Mouse (Mus musculus) gastrocnemius, postnatal 36 days (tissue): Measurements from ENCODE around the gene Rbms3. TPM values are rescaled to one million over a fixed set of nuclear protein-coding genes. Genes with fewer than 3 reads are reported as not detected.

Experiments
- DNase-seq, 2 experiments: peaks; one replicate each; pipeline ENCODE4 v3.0.0; 2022
- intact Hi-C: fragments of 180-260 bp; cut with DNase I; formaldehyde crosslinking; loops from one replicate; pipeline ENCODE4 v1.15.1; 2025
- long read RNA-seq, 2 experiments: library from polyadenylated mRNA; stranded (forward); transcript quantifications; one replicate each; pipeline ENCODE4 v2.0.0; 2021
- total RNA-seq, 2 experiments: library from RNA; stranded (reverse); gene quantifications; 2 replicates each; pipeline ENCODE4 v1.2.3; 2021

Gene Rbms3
- 1 to 10 TPM; 7.3 to 7.8 TPM for total RNA-seq
- long read RNA-seq, experiment 1, partial matches to known transcripts = 0 of 2 reads
- long read RNA-seq, experiment 1, other reads (novel, unspliced or antisense) = 2 of 2 reads
- long read RNA-seq, experiment 2 = 0 reads

GRCm38 (mm10) chr9:117629771-117630170 lies at the start of gene Rbms3:
TSS of gene Rbms3 (minus strand) at chr9:117629913.
- no peak for DNase-seq
- intact Hi-C loops = no loop called here

- DNase-seq = no peak
- intact Hi-C loops = no loop called here
Observed at GRCm38 (mm10) chr9:117673311-117673710, 43.6 kb upstream of the Rbms3 start.

- intact Hi-C loops = no loop called here
- no peak for DNase-seq
Observed at GRCm38 (mm10) chr9:117654626-117655025, 24.9 kb upstream of the Rbms3 start.

- intact Hi-C loops = no loop called here
Observed at GRCm38 (mm10) chr9:117653641-117654040, 23.9 kb upstream of the Rbms3 start.

DNA sequence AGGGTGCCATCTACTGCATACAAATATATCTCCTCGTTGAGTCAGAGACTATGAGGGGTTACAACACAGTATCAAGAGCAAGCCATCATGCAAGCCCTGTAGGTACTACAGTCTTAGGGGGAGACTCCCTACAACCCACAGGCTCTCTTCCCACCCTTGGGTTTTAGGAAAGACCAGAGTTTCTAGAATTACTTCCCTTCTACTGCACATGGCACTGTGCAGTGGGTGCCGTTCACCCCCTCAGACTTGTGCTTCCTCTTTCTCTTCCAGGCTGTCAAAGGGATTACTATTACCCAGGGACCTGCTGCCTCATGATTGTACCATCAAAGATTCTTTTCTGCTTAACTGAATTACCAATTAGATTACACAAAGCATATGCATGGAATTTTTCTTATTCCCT lies 16.4 kb upstream of the Rbms3 start:
- intact Hi-C loops = no loop called here

More at GRCm38 (mm10) chr9:117653641-117654040, 23.9 kb upstream of the Rbms3 start:
- DNase-seq = no peak

DNA sequence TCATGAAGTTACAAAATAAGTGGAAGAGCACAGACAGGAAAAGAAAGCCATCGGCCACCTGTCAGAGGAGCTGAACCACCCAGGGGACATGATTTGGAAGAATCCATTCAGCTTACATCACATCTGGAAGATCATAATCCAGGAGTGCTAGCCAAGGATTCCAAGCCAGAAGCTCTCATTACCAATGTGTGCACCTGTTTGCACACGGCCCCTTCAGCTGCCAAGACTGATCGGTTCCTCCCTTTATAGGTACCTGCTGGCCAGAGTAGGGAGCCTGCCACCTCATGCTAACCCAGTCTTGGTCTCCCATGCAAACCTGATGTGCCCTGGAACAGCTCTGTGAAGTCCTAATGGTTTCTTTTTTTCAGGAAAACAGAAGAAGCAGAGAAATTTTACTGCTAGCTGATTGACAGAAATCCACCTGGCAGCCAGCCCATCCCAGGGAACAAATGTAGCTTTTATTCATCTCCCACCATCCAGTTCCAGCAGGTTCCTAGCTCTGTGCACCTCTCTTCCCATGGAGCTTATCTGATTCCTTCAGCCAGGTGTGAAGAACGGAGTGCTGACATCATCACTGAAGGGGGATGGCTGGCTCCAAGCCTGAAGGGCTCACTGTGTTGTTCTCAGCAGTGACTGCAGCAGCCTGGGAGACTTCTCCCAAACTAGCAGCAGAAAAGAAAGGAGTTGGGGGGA lies 11.5 kb upstream of the Rbms3 start:
- DNase-seq = no peak
- intact Hi-C loops = no loop called here

More for the DNA sequence above, 16.4 kb upstream of the Rbms3 start:
- no peak for DNase-seq

GRCm38 (mm10) chr9:117638623-117639185 lies 9.0 kb upstream of the Rbms3 start:
- intact Hi-C loops = no loop called here
- no peak for DNase-seq

GRCm38 (mm10) chr9:117636492-117636891 lies 6.8 kb upstream of the Rbms3 start:
- intact Hi-C loops = no loop called here
- no peak for DNase-seq

- intact Hi-C loops = no loop called here
- DNase-seq = no peak
Observed at GRCm38 (mm10) chr9:117627173-117627572, 2.5 kb downstream of the Rbms3 start.

DNA sequence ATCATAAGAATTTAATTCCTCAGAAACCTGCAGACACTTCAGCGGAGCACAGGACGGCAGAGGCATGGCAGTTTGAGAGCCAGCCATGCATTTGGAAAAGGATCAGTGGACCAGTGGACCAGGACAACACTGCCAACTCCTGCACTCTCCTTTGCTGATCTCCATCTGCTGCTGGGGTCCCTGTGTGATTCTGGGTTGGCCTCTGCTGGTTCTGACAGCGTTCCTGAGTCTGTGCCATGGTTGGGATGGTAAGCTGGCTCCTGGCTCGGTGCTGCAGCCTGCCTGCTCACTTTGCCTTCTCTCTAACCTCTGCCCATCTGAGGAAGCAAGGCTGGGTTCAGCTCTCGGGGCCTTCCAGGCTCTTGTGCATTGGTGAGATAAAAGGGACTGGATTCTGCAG lies 28.9 kb downstream of the Rbms3 start:
- no peak for DNase-seq
- intact Hi-C loops = no loop called here

DNA sequence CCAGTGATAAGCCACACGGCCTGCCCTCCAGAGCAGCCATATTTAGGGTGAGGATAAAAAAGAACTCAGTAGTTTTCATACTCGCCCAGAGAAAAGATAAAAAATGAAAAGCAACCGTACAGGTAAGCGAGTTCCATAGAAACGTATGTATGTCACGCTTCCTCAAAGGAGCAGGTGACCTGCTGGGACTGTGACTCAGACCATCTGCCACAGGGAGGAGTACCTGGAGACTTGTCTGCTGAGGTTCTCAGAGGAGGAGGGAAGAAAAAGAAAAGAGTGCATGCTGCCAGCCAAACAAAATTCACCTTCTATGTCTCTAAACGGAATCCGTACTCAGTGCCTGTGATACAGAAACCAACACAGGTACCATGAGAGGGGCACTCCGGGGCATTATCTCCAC lies 30.4 kb downstream of the Rbms3 start:
- intact Hi-C loops = no loop called here
- no peak for DNase-seq

DNA sequence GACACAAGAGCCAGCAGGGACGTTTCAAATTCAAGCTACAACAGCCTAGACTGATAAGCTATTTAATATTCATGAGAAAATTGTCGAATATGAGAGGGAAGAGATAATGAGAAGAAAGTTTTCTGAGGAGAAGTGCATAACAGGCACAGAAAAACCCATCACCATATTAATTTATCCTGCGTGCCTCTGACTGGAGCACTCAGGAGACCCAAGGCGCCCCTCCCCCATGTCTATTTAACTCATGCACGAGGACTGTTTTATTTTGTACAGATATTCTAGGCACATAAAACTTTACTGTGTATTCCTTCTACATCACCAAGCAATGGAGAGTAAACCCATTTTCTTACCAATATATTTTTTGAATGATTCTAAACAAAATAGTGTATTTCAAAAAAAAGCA lies 33.6 kb downstream of the Rbms3 start:
- intact Hi-C loops = no loop called here

DNA sequence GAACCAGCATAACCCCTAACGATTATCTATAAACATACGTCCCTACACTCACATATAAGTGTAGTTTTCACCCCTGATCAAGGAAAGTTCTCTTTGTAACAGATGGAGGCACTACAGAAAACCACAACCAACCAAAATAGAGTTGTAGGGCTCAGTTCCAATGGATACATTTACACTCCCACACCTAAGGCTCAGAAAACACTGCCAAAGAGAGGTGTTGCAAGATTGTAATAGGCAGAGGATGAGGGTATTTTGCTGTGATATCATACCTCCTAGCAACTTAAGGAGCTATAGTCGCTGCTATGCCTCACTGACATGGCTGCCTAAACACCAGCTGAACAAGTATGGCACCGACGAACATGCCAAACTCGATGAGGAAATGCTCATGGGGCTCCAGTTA lies 44.4 kb downstream of the Rbms3 start:
- DNase-seq = no peak
- intact Hi-C loops = no loop called here

More for the DNA sequence above, 33.6 kb downstream of the Rbms3 start:
- DNase-seq = no peak

- no peak for DNase-seq
- intact Hi-C loops = no loop called here
Observed at GRCm38 (mm10) chr9:117583638-117584037, 46.1 kb downstream of the Rbms3 start.

GRCm38 (mm10) chr9:117582591-117582990 lies 47.1 kb downstream of the Rbms3 start:
- intact Hi-C loops = no loop called here
- no peak for DNase-seq

DNA sequence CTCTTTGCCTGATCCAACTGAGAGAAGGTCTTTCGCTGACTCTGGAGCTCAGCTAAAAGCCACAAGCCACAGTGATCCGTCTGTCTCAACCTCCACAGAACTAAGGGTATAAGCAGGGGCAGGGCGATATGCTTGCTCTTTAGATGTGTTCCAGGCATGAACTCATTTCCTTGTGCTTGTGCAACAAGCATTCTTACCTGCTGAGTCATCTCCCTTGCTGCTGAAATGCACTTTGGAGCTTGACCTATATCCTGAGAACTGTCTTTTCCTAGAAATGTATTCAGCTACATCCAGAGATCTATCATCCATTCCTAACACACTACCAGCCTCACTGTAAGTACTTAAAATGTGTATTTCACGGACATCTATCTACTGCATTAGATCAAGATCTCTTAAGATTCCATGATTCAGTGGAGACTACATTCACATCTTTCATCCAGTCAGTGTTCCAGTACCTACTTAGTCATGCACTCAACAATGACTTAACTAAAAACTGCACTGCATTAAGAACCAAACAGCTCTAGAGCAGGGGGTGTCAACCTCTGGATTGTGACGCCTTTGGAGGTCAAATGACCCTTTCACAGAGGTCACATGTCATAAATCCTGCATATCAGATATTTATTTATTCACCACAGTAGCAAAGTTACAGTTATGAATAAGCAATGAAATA lies 58.4 kb downstream of the Rbms3 start:
- intact Hi-C loops = no loop called here
- DNase-seq = no peak

DNA sequence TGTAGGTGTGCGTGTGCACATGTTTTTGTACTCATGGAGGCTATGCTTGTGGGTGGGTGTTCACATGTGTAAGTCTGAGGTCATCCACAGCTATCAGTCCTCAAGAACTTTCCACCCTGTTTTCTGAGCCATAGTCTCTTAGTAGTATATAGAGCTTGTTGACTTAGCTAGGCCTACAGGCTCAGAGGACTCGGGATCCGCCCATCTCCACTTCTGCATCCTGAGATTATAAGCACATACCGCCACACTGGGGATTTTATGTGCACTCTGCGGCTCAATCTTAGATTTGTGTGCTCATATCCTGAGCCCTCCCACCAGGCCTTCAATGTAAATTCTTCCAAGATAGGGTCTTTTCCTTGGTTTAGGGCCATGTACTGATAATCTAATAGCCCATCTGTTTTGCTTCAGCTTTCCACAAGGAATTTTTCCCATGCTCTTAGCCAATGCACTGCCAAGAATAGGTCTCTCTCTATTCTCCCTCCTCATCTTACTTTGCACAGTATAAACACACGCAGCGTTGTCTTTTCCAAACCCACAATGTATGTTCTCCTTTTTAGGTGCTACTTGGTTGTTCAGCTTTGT lies 59.4 kb downstream of the Rbms3 start:
- intact Hi-C loops = no loop called here
- DNase-seq = no peak

DNA sequence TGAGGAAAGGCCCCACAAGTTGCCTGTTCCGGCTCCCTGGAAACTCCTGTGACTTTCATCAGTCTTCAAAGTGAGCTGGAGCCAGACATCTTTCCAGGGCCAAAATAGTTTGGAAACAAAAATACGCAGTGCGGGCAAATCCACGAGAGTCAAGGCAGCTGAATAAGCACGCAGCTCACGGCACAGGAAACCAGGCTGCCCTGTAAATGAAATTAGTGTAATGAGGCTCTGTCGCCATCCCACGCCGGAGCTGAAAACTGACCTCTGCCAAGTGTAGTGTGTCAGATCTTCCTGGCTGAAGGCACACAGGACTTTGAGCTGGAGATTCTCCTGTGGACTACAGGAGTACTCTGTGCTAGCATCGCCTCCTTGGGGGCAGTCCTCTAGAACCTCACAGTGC lies 63.4 kb downstream of the Rbms3 start:
- intact Hi-C loops = no loop called here
- DNase-seq = no peak

- DNase-seq = no peak
- intact Hi-C loops = no loop called here
Observed at GRCm38 (mm10) chr9:117558562-117558961, 71.2 kb downstream of the Rbms3 start.

GRCm38 (mm10) chr9:117554356-117554755 lies 75.4 kb downstream of the Rbms3 start:
- DNase-seq = no peak
- intact Hi-C loops = no loop called here

GRCm38 (mm10) chr9:117529281-117529680 lies 100.4 kb downstream of the Rbms3 start:
- no peak for DNase-seq
- intact Hi-C loops = no loop called here
